Mouse (Mus musculus): Measurements from ENCODE around the gene Gpm6a.

DNA sequence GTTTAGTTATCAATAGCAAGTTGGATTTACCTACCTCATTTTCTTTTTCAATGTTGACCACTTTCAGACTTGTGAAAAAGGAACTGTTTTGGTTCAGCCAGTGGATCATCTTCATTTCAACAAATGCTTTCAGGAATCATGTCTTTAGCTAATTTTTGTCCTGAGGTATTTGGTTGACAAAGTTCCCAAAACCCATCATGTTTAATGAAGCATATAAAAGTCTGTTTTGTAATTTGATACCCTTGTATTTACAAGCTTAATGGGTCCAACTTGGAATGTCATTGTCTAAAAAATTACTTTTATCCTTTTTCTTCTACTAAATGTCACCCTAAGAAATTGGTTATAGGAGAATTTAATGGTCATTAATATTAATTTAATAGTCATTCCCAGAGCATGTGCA is 6.9 kb downstream of the Gpm6a start:
- TF ChIP-seq CTCF (IDR thresholded peaks at IDR 0.05 in 2 of 3, conservative IDR thresholded peaks at IDR 0.05 in 1 of 3; ENCODE audit: control insufficient read depth in 1 of 3, insufficient read depth in 1 of 3, low read depth in 2 of 3, low read length in 3 of 3, poor library complexity in 1 of 3, severe bottlenecking in 1 of 3) (no peak), EP300 (IDR thresholded peaks at IDR 0.05; ENCODE audit: low read depth in 1 of 2, low read length in 2 of 2) (no peak), POLR2AphosphoS2 (IDR thresholded peaks at IDR 0.05; ENCODE audit: low read length) (no peak), POLR2A (IDR thresholded peaks at IDR 0.05; ENCODE audit: control insufficient read depth in 1 of 2, insufficient read depth in 1 of 2, low read depth in 1 of 2, low read length in 2 of 2, poor library complexity in 1 of 2) (no peak), CHD1 (IDR thresholded peaks at IDR 0.05; ENCODE audit: low read depth, low read length) (no peak), MAX (IDR thresholded peaks at IDR 0.05; ENCODE audit: low read length) (no peak), USF2 (IDR thresholded peaks at IDR 0.05; ENCODE audit: borderline replicate concordance in 1 of 2, insufficient read depth in 1 of 2, low read depth in 1 of 2, low read length in 2 of 2) (no peak), TBP (IDR thresholded peaks at IDR 0.05; ENCODE audit: low read depth, low read length) (no peak), SIN3A (IDR thresholded peaks at IDR 0.05; ENCODE audit: low read length) (no peak), KAT2A (conservative IDR thresholded peaks at IDR 0.05; ENCODE audit: low read depth, low read length) (no peak), MEF2A (IDR thresholded peaks at IDR 0.05; ENCODE audit: extremely low read depth, insufficient replicate concordance, low read depth, low read length, poor library complexity, severe bottlenecking) (no peak)

All from MEL (cell line).